Mouse (Mus musculus) C2C12 (cell line): Measurements from ENCODE around the gene Pigu.

Experiments used
- CEBPB ChIP-seq: IDR thresholded peaks from one replicate; pipeline ENCODE4 v1.6.1; 2011; ENCODE audit warnings: low read depth, mild to moderate bottlenecking, control low read depth, moderate library complexity
- CTCF ChIP-seq: IDR thresholded peaks from one replicate; pipeline ENCODE4 v1.5.1; 2011; ENCODE audit not compliant: control insufficient read depth, insufficient read depth, insufficient read length
- MAX ChIP-seq: IDR thresholded peaks from one replicate; pipeline ENCODE4 v1.6.1; 2011; ENCODE audit warnings: mild to moderate bottlenecking, control low read depth
- USF1 ChIP-seq: IDR thresholded peaks from one replicate; pipeline ENCODE4 v1.6.1; 2011; ENCODE audit warnings: low read depth, mild to moderate bottlenecking, control low read depth, moderate library complexity

- TF ChIP-seq MAX (no peak), CTCF (no peak), USF1 (no peak), CEBPB (no peak)
These were observed 108.5 kb downstream of the Pigu start for GRCm38 (mm10) chr2:155248718-155249117.
